Mouse (Mus musculus): Measurements from ENCODE around the gene Cideb. TPM values are rescaled to one million over a fixed set of nuclear protein-coding genes. Genes with fewer than 3 reads are reported as not detected.

The Cideb gene
- polyA plus RNA-seq, 1 experiment = not detected

GRCm38 (mm10) chr14:55783171-55783957, 25.1 kb upstream of the Cideb start:
- H3K4me1 ChIP-seq (ENCODE audit: control insufficient read depth, insufficient read depth, low read length) = peaks cover 3% of the 10 kb centered on the region; the same call in 1 of the 2 replicates
- WGBS = 41% methylated on average over 31 of the region's 31 CpGs
- H3K27ac ChIP-seq (ENCODE audit: control insufficient read depth, insufficient read depth, low read depth, low read length, poor library complexity) = 0 out of 2 replicates have a peak overlapping the region, but pooled peaks have one; percentile 19
- H3K4me3 ChIP-seq (replicated peaks; ENCODE audit: control insufficient read depth, low read depth, low read length) = no peak overlapping the region
- no peak for TF ChIP-seq CTCF (IDR thresholded peaks at IDR 0.05; ENCODE audit: control insufficient read depth, insufficient read depth, low read length)

GRCm38 (mm10) chr14:55782361-55782960, 24.2 kb upstream of the Cideb start:
- no peak for TF ChIP-seq CTCF (IDR thresholded peaks at IDR 0.05; ENCODE audit: control insufficient read depth, insufficient read depth, low read length)
- TF ChIP-seq POLR2A (IDR thresholded peaks at IDR 0.05; ENCODE audit: borderline replicate concordance, control insufficient read depth, low read depth, low read length) = no peak
- WGBS = 66% methylated on average over 9 of the region's 9 CpGs
- no peak overlapping the region for H3K4me3 ChIP-seq (replicated peaks; ENCODE audit: control insufficient read depth, low read depth, low read length)
- peaks cover 3% of the 10 kb centered on the region; the same call in 1 of the 2 replicates for H3K4me1 ChIP-seq (ENCODE audit: control insufficient read depth, insufficient read depth, low read length)
- no peak overlapping the region for H3K27ac ChIP-seq (ENCODE audit: control insufficient read depth, insufficient read depth, low read depth, low read length, poor library complexity)

- Histone ChIP-seq H3K27ac (ENCODE audit: control insufficient read depth, insufficient read depth, low read depth, low read length, poor library complexity) (no peak overlapping the region), H3K4me3 (replicated peaks; ENCODE audit: control insufficient read depth, low read depth, low read length) (no peak overlapping the region), H3K4me1 (ENCODE audit: control insufficient read depth, insufficient read depth, low read length) (peaks cover 3% of the 10 kb centered on the region; the same call in 1 of the 2 replicates)
- WGBS = 25% methylated on average over 14 of the region's 14 CpGs
- TF ChIP-seq POLR2A (IDR thresholded peaks at IDR 0.05; ENCODE audit: borderline replicate concordance, control insufficient read depth, low read depth, low read length) = no peak
- TF ChIP-seq CTCF (IDR thresholded peaks at IDR 0.05; ENCODE audit: control insufficient read depth, insufficient read depth, low read length) = peak; percentile 92
Measured at GRCm38 (mm10) chr14:55781310-55781709, 23.1 kb upstream of the Cideb start.

GRCm38 (mm10) chr14:55780736-55781135, 22.5 kb upstream of the Cideb start:
- TF ChIP-seq POLR2A (IDR thresholded peaks at IDR 0.05; ENCODE audit: borderline replicate concordance, control insufficient read depth, low read depth, low read length) = no peak
- no peak for TF ChIP-seq CTCF (IDR thresholded peaks at IDR 0.05; ENCODE audit: control insufficient read depth, insufficient read depth, low read length)
- H3K4me3 ChIP-seq (replicated peaks; ENCODE audit: control insufficient read depth, low read depth, low read length) = no peak overlapping the region
- no peak overlapping the region for H3K27ac ChIP-seq (ENCODE audit: control insufficient read depth, insufficient read depth, low read depth, low read length, poor library complexity)
- peaks cover 3% of the 10 kb centered on the region; the same call in 1 of the 2 replicates for H3K4me1 ChIP-seq (ENCODE audit: control insufficient read depth, insufficient read depth, low read length)
- WGBS = 73% methylated on average over 11 of the region's 11 CpGs

- WGBS = 87% methylated on average over 16 of the region's 16 CpGs
Measured at GRCm38 (mm10) chr14:55779656-55780055, 21.4 kb upstream of the Cideb start.

GRCm38 (mm10) chr14:55778686-55779085, 20.4 kb upstream of the Cideb start:
- Histone ChIP-seq H3K4me1 (ENCODE audit: control insufficient read depth, insufficient read depth, low read length) (peaks cover 3% of the 10 kb centered on the region; the same call in 1 of the 2 replicates), H3K4me3 (replicated peaks; ENCODE audit: control insufficient read depth, low read depth, low read length) (no peak overlapping the region), H3K27ac (ENCODE audit: control insufficient read depth, insufficient read depth, low read depth, low read length, poor library complexity) (no peak overlapping the region)
- TF ChIP-seq POLR2A (IDR thresholded peaks at IDR 0.05; ENCODE audit: borderline replicate concordance, control insufficient read depth, low read depth, low read length) (no peak), CTCF (IDR thresholded peaks at IDR 0.05; ENCODE audit: control insufficient read depth, insufficient read depth, low read length) (no peak)
- 89% methylated on average over 15 of the region's 15 CpGs for WGBS

More at GRCm38 (mm10) chr14:55779656-55780055, 21.4 kb upstream of the Cideb start:
- Histone ChIP-seq H3K27ac (ENCODE audit: control insufficient read depth, insufficient read depth, low read depth, low read length, poor library complexity) (no peak overlapping the region), H3K4me1 (ENCODE audit: control insufficient read depth, insufficient read depth, low read length) (peaks cover 3% of the 10 kb centered on the region; the same call in 1 of the 2 replicates), H3K4me3 (replicated peaks; ENCODE audit: control insufficient read depth, low read depth, low read length) (no peak overlapping the region)
- TF ChIP-seq POLR2A (IDR thresholded peaks at IDR 0.05; ENCODE audit: borderline replicate concordance, control insufficient read depth, low read depth, low read length) (no peak), CTCF (IDR thresholded peaks at IDR 0.05; ENCODE audit: control insufficient read depth, insufficient read depth, low read length) (no peak)

- TF ChIP-seq CTCF (IDR thresholded peaks at IDR 0.05; ENCODE audit: control insufficient read depth, insufficient read depth, low read length) (no peak), POLR2A (IDR thresholded peaks at IDR 0.05; ENCODE audit: borderline replicate concordance, control insufficient read depth, low read depth, low read length) (no peak)
- H3K4me1 ChIP-seq (ENCODE audit: control insufficient read depth, insufficient read depth, low read length) = peaks cover 3% of the 10 kb centered on the region; the same call in 1 of the 2 replicates
- no peak overlapping the region for H3K27ac ChIP-seq (ENCODE audit: control insufficient read depth, insufficient read depth, low read depth, low read length, poor library complexity)
- 68% methylated on average over 11 of the region's 11 CpGs for WGBS
- H3K4me3 ChIP-seq (replicated peaks; ENCODE audit: control insufficient read depth, low read depth, low read length) = no peak overlapping the region
Measured at GRCm38 (mm10) chr14:55777806-55778205, 19.5 kb upstream of the Cideb start.

- Histone ChIP-seq H3K27ac (ENCODE audit: control insufficient read depth, insufficient read depth, low read depth, low read length, poor library complexity) (no peak overlapping the region), H3K4me3 (replicated peaks; ENCODE audit: control insufficient read depth, low read depth, low read length) (no peak overlapping the region), H3K4me1 (ENCODE audit: control insufficient read depth, insufficient read depth, low read length) (peaks cover 3% of the 10 kb centered on the region; the same call in 1 of the 2 replicates)
- 41% methylated on average over 3 of the region's 3 CpGs for WGBS
- TF ChIP-seq CTCF (IDR thresholded peaks at IDR 0.05; ENCODE audit: control insufficient read depth, insufficient read depth, low read length) (no peak), POLR2A (IDR thresholded peaks at IDR 0.05; ENCODE audit: borderline replicate concordance, control insufficient read depth, low read depth, low read length) (no peak)
Measured at GRCm38 (mm10) chr14:55777176-55777575, 18.9 kb upstream of the Cideb start.
